In genomic region chr5:138922116-138922515, GRCm38 (mm10) we compare ENCODE assay signal across 18 mouse cellular contexts.
DNase-seq lines count a peak whose midpoint lies in the region; ATAC-seq and TF ChIP-seq lines count a peak whose summit lies in the region.
"Had no signal": no experiment of that assay in that cellular context is flagged by ENCODE, and none has a peak within 500 bp of the region (broad histone marks: within the 10 kb centered on the region; RNA-seq: fewer than 3 reads in every experiment).

No protein-coding gene starts in this region.

- H3K4me3 ChIP-seq in kidney, embryonic 16.5 days (ENCODE audit: low read length) = no peak overlapping the region
- no peak overlapping the region for H3K4me3 ChIP-seq in midbrain, postnatal 0 days (ENCODE audit: low read depth, low read length)
- no peak overlapping the region for H3K4me3 ChIP-seq in midbrain, embryonic 11.5 days (ENCODE audit: low read depth, low read length)
- H3K4me3 ChIP-seq: embryonic facial prominence, embryonic 15.5 days; heart, embryonic 13.5 days; hindbrain, embryonic 15.5 days; limb, embryonic 10.5 days had no signal

- no peak for ATAC-seq in kidney, embryonic 16.5 days (ENCODE audit: low FRiP score, low TSS enrichment)
- no peak for ATAC-seq in midbrain, postnatal 0 days (ENCODE audit: low FRiP score)
- ATAC-seq in midbrain, embryonic 11.5 days (ENCODE audit: low FRiP score) = no peak
- ATAC-seq: forebrain, postnatal 0 days; intestine, embryonic 16.5 days; liver, postnatal 0 days had no signal

- H3K36me3 ChIP-seq in kidney, embryonic 16.5 days (ENCODE audit: insufficient read depth, low read length) = no peaks in the 10 kb centered on the region
- H3K36me3 ChIP-seq in midbrain, postnatal 0 days (ENCODE audit: insufficient read depth, low read length) = no peaks in the 10 kb centered on the region
- H3K36me3 ChIP-seq in midbrain, embryonic 11.5 days (ENCODE audit: control insufficient read depth, insufficient read depth, low read length) = no peaks in the 10 kb centered on the region
- H3K36me3 ChIP-seq: embryonic facial prominence, embryonic 15.5 days; heart, embryonic 13.5 days; hindbrain, embryonic 15.5 days; limb, embryonic 10.5 days had no signal

- WGBS in kidney, embryonic 16.5 days = 26% methylated on average over 3 of the region's 3 CpGs
- 63% methylated on average over 3 of the region's 3 CpGs for WGBS in midbrain, postnatal 0 days
- 82% methylated on average over 3 of the region's 3 CpGs for WGBS in midbrain, embryonic 11.5 days

- no peaks in the 10 kb centered on the region for H3K27me3 ChIP-seq in kidney, embryonic 16.5 days (ENCODE audit: insufficient read depth, low read length)
- H3K27me3 ChIP-seq in midbrain, postnatal 0 days (ENCODE audit: insufficient read depth, low read length) = no peaks in the 10 kb centered on the region
- no peaks in the 10 kb centered on the region for H3K27me3 ChIP-seq in midbrain, embryonic 11.5 days (ENCODE audit: control insufficient read depth, insufficient read depth, low read length)
- H3K27me3 ChIP-seq: embryonic facial prominence, embryonic 15.5 days; heart, embryonic 13.5 days; hindbrain, embryonic 15.5 days had no signal

- no peak overlapping the region for H3K9ac ChIP-seq in kidney, embryonic 16.5 days (replicated peaks; ENCODE audit: low read length)
- no peak overlapping the region for H3K9ac ChIP-seq in midbrain, postnatal 0 days (replicated peaks; ENCODE audit: low read length, poor library complexity, severe bottlenecking)
- H3K9ac ChIP-seq in midbrain, embryonic 11.5 days (ENCODE audit: low read length) = no peak overlapping the region
- H3K9ac ChIP-seq: embryonic facial prominence, embryonic 15.5 days; forebrain, postnatal 0 days; heart, embryonic 13.5 days; hindbrain, embryonic 15.5 days; liver, postnatal 0 days had no signal

- H3K27ac ChIP-seq in kidney, embryonic 16.5 days (ENCODE audit: low read length) = no peak overlapping the region
- no peak overlapping the region for H3K27ac ChIP-seq in midbrain, postnatal 0 days (ENCODE audit: low read depth, low read length)
- no peak overlapping the region for H3K27ac ChIP-seq in midbrain, embryonic 11.5 days (ENCODE audit: low read depth, low read length)
- H3K27ac ChIP-seq: embryonic facial prominence, embryonic 15.5 days; heart, embryonic 13.5 days; hindbrain, embryonic 15.5 days; limb, embryonic 10.5 days; stomach, postnatal 0 days had no signal

- H3K4me1 ChIP-seq in kidney, embryonic 16.5 days (ENCODE audit: insufficient read depth, low read length) = peaks cover 5% of the 10 kb centered on the region; the same call in 1 of the 2 replicates
- no peaks in the 10 kb centered on the region for H3K4me1 ChIP-seq in midbrain, postnatal 0 days (ENCODE audit: insufficient read depth, low read length)
- no peaks in the 10 kb centered on the region for H3K4me1 ChIP-seq in midbrain, embryonic 11.5 days (ENCODE audit: control insufficient read depth, insufficient read depth, low read length)
- H3K4me1 ChIP-seq: hindbrain, embryonic 15.5 days; limb, embryonic 10.5 days had no signal

- TF ChIP-seq CTCF in midbrain, postnatal 0 days (IDR thresholded peaks at IDR 0.05) = no peak

- peak; percentile 28 for DNase-seq in kidney, adult 9 months
- DNase-seq in midbrain, postnatal 0 days (ENCODE audit: low spot score) = peak; percentile 54
- DNase-seq in midbrain, embryonic 11.5 days (ENCODE audit: low spot score, missing footprints) = no peak
- peak; percentile 77 for DNase-seq in cerebellum, postnatal 14 days
- DNase-seq in spleen, postnatal 4 days (ENCODE audit: low spot score in 2 of 2) = no peak
- DNase-seq in heart, postnatal 4 days = no peak
- DNase-seq: adrenal gland, postnatal 36 days; forebrain, postnatal 0 days; liver, postnatal 0 days; lung, postnatal 4 days; right cerebral cortex, postnatal 4 days had no signal

- H3K9me3 ChIP-seq in kidney, embryonic 16.5 days (ENCODE audit: low read length) = peaks cover 4% of the 10 kb centered on the region; the same call in 1 of the 2 replicates
- no peaks in the 10 kb centered on the region for H3K9me3 ChIP-seq in midbrain, postnatal 0 days (ENCODE audit: low read length)
- no peaks in the 10 kb centered on the region for H3K9me3 ChIP-seq in midbrain, embryonic 11.5 days (ENCODE audit: control insufficient read depth, low read length)
- H3K9me3 ChIP-seq: embryonic facial prominence, embryonic 15.5 days; heart, embryonic 13.5 days; hindbrain, embryonic 15.5 days; limb, embryonic 10.5 days had no signal

- no peak overlapping the region for H3K4me2 ChIP-seq in kidney, embryonic 16.5 days (replicated peaks; ENCODE audit: low read depth, low read length)
- H3K4me2 ChIP-seq in midbrain, postnatal 0 days (ENCODE audit: low read depth, low read length, poor library complexity, severe bottlenecking) = no peak overlapping the region
- no peak overlapping the region for H3K4me2 ChIP-seq in midbrain, embryonic 11.5 days
- H3K4me2 ChIP-seq: embryonic facial prominence, embryonic 15.5 days; heart, embryonic 13.5 days; hindbrain, embryonic 15.5 days had no signal

Comparison
In these comparisons a context has a peak if more than half of its experiments do, and no peak if none do; other contexts are left out.
1. DNase-seq: peak in kidney, adult 9 months (single experiment), midbrain, postnatal 0 days (single experiment) and cerebellum, postnatal 14 days (2 of 2); none in midbrain, embryonic 11.5 days (single experiment), spleen, postnatal 4 days (0 of 2) and heart, postnatal 4 days (single experiment).